Mouse (Mus musculus) T-helper 1 cell (primary cell): ENCODE measurements around the gene Plbd2.

Experiments
- in situ Hi-C: fragments of 300-600 bp; cut with MboI, MseI; formaldehyde crosslinking; loops from one replicate; pipeline ENCODE4 v1.15.1; 2025; ENCODE audit warnings: high pct_unique_total_duplicates

Plbd2 gene

GRCm38 (mm10) chr5:120503144-120503795 is at the start of gene Plbd2:
Gene Plbd2 (minus strand): TSS chr5:120503625.
- in situ Hi-C loops: no loop called here

DNA sequence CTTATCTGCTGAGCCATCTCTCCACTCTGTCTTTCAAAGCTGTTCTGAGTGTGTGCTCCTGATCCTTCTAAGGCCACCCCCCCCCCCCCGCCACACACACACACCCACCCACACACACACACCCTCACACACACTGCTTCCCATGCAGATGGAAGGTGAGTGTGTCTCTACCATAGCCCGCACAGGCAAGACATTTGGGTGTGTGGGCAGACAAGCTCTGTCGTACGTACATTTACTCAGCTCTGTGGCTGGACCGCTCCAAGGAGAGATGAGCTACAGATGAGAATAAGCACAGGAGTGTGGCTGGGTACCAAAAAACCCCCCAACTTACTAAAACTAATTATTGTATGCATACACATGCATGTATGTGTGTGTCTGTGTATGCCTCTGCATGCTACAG is 47.2 kb upstream of the Plbd2 start:
- in situ Hi-C loops: no loop called here

DNA sequence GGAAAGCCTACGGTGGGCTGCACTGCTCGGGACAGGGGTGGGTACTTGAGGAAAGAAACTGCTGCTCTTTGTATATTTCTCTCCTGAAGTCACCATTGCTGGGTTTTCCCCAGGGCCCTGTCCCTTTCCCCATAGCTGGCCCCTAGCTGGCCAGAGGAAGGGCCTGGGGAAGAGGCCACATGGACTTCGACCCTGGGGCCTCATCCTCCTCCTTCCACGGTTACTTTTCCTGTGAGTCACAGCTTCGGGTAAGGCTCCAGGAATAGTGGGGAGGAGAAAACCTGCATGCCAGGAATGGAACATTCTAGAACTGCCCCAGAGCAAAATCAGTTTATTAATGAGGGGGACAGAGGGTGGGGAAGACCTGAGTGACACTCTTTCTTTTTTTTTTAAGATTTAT is 46.7 kb upstream of the Plbd2 start:
- in situ Hi-C loops: no loop called here

DNA sequence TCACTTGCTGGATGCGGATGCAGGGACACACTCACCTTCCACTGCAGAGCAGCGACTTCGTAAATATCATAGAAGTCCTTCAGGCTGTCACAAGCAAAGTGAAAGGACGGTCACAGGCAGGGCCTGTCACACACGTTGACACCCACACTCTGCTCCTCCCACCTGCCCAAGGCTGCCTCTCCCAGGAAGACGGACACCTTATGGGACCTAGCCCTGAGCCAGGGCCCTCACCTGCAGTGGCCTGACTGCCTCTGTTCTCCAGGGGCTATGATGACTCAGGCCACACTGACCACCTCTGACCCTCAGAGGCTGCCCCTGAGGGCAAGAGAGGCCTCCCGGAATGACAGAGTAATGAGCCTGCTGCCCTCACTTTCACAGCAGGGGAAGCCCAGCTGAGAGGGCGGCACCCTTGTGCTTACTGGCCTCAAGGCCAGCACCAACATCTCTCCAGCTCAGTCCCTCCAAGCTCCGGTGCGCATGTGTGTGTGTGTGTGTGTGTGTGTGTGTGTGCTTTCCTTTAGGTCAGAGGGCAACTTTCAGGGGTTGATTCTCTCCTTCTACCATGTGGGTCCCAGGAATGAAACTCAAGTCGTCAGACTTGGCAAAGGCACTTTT is 44.9 kb upstream of the Plbd2 start:
- in situ Hi-C loops: no loop called here

GRCm38 (mm10) chr5:120536632-120537031 is 33.2 kb upstream of the Plbd2 start:
- in situ Hi-C loops: no loop called here

- in situ Hi-C loops: no loop called here
These were observed 32.6 kb upstream of the Plbd2 start for GRCm38 (mm10) chr5:120536046-120536445.

GRCm38 (mm10) chr5:120534686-120535075 is 31.3 kb upstream of the Plbd2 start:
- in situ Hi-C loops: no loop called here

- in situ Hi-C loops: no loop called here
These were observed 30.8 kb upstream of the Plbd2 start for GRCm38 (mm10) chr5:120534071-120534685.

DNA sequence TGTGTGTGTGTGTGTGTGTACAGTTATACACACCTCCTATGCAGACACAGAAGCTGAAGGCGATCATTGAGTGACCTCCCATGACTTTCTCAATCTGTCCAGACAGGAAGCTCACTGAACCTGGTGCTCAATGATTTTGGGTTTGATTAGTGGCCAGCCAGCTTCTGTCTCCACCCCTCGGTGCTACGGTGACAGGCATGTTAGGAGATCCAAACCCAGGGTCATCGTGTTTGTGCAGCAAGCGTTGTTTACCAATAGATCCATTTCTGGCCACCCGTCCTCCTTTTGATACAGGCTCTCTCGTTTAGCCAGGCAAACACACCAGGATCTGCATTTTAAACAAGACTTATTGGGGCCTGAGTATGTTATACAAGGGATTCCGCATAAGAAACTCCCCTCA is 28.2 kb upstream of the Plbd2 start:
- in situ Hi-C loops: no loop called here

- in situ Hi-C loops: no loop called here
These were observed 24.0 kb upstream of the Plbd2 start for GRCm38 (mm10) chr5:120527296-120527964.

DNA sequence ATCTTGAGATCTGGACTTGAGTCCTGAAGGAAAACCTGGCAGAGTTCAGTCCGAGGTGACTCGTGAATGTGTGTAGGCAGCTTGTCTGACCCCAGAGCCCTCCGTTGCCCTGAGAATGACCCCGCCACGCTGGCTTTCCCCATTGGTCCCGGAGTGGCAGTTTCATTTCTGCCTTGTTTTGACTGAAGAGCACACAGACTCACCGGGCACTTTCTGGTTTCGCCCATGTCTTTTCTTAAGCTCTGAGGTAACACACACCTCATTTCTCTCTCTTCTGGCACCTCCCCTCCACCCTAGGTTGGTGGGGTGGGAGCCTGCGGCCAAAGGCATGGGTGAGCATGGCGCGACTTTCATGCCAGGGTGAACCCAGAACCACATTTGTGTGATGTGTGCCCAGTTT is 22.9 kb upstream of the Plbd2 start:
- in situ Hi-C loops: no loop called here

DNA sequence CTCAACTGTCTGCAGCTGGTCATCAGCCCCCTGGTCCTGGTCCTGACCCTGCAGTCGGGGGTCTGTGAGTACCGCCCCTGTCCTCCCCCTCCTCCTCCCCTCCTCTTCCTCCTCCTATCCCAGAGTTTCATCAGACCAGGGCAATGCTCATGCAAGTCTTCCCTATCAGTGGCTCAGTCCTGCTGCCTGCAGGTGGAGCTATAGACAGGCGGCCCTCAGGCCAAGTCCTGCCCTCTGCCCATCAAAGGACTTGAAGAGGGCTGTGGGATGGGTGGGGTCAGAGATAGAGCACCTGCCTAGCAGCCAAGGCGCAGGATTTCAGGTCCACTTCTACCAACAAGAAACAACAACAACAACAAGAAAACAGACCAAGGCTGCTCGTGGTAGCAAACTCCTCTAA is 22.3 kb upstream of the Plbd2 start:
- in situ Hi-C loops: no loop called here

GRCm38 (mm10) chr5:120524736-120525135 is 21.3 kb upstream of the Plbd2 start:
- in situ Hi-C loops: no loop called here

DNA sequence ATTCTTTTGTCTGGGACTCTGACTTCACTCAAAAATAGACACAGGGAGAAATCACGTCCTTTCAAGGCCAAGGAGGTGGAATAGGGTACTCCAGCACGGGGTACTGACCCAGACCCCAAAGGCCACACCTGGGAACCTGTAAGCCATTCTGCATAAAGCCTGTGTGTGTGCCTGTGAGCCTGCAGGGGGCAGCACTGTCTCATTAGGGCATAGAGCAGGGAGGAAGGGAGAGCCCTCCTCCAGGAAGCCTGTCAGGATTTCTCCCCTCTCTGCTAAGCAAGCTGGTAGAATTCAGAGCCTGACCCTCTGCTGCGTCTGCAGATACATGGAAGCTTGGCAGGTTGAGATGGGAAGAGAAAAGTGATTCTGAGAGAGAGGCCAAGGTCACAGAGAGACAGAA is 19.2 kb upstream of the Plbd2 start:
- in situ Hi-C loops: no loop called here

GRCm38 (mm10) chr5:120517552-120517951 is 14.1 kb upstream of the Plbd2 start:
- in situ Hi-C loops: loop anchor here (5.0 kb wide), 1 partner anchor 80 kb away; no protein-coding TSS in a partner anchor

DNA sequence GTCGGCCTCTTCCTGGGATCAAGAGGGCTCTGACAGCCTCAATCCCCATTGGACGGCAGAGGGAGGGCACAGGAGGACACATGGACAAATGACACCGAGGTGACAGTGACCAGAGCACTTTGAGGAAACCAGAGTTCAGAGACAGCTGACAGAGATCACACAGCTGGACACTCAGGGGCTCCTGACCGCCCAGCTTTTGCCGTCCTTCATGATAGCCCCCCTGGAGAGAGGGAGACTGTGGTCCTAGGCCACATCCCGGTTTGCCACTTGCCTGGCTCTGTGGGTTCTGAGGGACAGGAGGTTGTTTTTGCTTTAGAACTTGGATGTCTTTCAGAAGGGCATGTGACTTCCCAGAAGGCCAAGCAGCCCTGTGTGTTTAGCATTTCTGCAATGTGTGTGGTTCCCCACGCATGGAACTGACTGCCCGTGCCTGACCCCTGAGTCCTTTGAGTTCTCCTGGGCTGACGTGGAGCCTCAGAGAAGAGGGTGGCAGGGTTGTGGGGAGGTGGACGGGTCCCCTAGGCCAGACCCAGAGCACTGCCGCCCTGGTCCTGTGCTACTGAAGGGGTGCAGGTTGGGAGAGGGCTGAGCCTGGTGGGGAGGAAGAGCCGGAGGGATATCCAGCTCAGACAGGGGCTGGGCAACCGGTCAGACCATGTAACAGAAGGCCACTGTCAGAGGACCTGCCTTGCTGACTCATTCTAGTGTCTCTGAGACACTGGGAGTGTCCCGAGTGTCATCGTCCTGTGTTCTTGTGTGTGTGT is 13.0 kb upstream of the Plbd2 start:
- in situ Hi-C loops: loop anchor here (5.0 kb wide), 1 partner anchor 81 kb away; no protein-coding TSS in a partner anchor

DNA sequence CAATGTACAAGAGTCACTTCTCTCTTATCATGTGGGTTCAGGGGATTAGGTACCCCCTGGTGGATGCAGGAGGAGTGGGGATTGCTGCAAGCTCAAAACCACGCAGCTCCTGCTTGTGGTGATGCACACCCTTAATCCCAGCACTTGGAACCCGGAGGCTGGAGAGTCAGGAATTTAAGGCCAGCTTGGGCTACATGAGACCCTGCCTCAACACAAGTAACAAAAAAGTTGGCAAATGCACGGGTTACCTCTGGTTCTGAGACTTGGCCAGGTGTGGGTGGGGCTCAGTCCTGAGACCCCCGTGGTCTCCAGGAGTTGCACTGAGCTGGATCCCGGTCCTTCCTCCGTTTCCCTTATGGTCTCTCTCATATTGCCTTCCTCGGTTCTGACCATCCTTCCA is 12.0 kb upstream of the Plbd2 start:
- in situ Hi-C loops: loop anchor here (5.0 kb wide), 1 partner anchor 82 kb away; no protein-coding TSS in a partner anchor

- in situ Hi-C loops: loop anchor here (5.0 kb wide), 1 partner anchor 83 kb away; no protein-coding TSS in a partner anchor
These were observed 11.3 kb upstream of the Plbd2 start for GRCm38 (mm10) chr5:120514754-120515153.

DNA sequence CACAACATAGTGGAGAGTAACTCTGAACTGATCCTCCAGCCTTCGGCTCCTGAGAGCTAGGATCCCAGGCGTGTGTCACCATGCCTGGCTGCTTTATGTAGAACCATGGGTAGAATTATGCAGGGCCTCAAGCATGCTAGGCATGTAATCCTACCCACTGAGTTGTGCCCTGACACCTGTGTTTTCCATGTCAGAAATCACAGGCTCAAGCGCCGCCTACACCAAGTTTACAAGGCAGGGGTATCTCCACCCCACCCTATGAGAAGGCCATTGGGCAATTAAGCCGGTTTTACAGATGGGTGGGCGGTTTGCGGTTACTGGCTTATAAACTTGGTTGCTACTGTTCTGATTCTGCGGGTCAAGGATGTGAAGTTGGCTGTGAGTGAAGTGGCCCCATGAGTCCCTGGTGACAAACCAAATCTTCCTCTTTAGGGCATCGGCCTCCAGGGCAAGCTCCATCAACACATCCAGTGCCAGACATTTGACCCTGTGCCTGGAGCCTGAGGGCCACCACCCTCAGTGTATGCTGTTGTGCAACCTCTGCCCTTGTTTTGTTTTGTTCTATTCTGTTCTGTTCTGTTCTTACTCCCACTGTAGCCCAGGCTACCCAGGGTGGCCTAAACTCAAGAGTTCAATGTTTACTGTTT is 10.7 kb upstream of the Plbd2 start:
- in situ Hi-C loops: no loop called here

- in situ Hi-C loops: no loop called here
These were observed 9.6 kb upstream of the Plbd2 start for GRCm38 (mm10) chr5:120512911-120513555.
